Mouse (Mus musculus): ENCODE results near the gene Trnt1.
A peak's percentile ranks its signal among the peaks of the same experiment; 100 is the strongest.

Trnt1 gene

DNA sequence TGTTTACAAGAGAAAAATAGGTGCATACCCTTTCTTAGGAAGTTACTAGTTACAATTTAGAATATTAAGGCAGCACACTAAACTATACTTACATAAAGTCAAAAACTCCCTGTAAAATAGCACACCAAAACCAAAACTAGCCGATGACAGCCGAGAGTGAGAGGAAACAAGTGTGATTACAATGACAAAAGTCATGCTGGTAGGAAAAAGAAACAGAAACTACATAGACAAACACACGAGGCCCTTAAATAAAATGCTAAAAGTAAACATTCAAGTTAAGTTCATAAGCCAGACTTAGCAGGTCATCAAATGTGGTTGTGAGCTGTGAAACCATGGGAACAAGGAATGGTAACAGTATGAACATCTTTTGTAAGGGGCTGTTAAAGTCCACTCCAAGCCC, 18.2 kb downstream of the Trnt1 start:
- DNase-seq (ENCODE audit: low spot score): no peak

DNA sequence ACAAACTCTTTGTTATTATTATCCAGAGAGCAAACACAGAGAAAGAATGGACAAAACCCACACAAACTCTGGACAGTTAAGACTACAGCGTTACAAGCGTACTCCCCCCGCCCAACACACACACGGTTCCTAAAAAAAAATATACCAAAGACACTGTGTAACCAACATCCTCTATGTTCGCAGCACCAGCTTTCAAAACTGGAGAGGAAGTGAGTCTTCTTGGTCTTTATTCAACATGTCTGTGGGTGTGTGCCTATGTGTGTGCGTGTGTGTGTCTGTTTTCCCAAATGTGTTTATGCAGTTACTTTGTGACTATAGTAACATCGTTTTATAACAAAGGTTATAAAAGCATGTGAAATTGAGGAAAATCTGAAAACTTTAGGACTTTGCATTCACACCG, 22.5 kb downstream of the Trnt1 start:
- DNase-seq (ENCODE audit: low spot score): no peak

DNA sequence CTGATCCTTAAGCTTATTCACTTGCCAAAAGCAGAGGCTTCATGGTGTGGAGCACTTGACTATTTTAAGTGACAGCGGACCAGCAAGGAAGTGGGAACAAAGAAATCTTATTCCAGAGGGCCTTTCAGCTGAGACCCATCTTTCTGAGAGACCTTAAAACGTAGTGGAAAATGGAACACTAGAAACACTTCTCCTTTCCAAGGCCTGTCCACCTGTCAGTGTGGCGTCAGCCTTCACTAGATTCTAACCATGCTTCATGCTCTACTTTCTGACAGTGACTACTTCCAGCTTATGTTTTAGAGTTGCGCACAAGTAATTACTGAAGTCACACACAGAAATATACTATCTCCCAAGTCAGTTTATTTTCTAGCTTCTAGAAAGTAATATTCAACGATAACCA, 23.6 kb downstream of the Trnt1 start:
- no peak for DNase-seq (ENCODE audit: low spot score)

DNA sequence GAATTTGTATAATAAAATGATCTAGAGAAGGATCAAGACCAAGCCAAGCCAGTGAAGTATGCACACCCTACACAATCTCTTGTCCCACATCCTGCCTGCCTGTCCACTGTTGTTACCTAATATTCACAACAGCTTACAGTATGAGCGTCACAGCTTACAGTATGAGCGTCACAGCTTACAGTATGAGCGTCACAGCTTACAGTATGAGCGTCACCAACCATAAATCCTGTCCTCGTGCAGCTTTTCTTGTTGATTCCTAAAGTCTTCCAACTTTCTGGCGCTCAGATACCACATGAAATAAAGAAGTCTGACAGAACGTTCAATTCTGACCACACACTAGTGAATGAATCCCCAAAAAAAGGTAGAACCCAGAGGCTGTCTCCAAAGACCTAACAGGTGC, 24.2 kb downstream of the Trnt1 start:
- no peak for DNase-seq (ENCODE audit: low spot score)

DNA sequence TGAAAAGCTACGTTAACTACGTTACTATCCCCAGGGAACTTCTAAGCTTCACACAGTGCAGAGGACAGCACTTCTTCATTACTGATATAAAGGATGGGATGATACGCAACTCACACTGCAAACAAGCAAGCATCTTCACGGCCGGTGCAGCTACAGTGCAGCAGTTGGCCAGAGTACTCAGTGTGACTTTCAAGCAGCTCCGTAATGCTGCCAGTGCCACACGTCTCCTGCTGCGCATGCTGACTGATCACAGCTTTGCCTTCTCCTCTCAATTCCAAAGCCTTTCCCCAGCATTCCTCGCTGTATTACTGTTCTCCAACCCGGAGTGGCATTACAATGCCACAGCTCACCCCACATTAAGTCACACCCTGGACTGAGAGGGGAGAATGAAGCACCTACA, 24.7 kb downstream of the Trnt1 start:
- no peak for DNase-seq (ENCODE audit: low spot score)

DNA sequence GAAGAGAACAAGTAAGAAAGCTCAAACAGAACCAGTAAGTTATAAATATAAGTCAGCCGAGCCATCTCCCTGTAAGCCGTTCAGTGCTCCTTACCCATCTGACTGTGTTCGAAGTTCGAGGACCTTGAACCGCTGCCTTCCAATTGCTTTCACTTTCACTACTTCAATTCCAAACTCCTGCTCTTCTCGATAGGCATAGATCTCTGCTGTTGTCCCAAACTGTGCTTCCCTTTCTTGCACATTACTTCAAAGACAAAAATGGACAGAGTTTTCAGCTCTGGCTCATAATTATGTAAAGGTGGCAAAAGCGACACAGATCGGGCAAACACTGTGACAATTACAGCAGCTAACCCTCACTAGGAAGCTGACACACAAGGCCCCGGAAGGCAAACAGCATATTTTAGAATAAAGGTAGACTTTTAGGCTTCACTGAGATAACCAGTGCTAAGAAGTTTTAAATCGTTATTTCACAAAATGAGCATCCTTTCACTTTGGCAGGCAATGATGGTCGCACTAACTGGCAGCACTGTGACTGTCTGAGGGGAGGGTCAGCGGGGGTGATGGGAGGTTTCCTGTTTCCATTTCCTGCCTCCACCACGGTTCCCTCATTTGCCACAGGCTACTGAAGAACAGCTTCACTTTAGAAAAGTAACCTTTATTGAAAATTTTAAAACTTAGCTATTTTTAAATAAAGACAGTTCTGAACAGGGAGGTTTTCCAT, 25.3 kb downstream of the Trnt1 start:
- DNase-seq (ENCODE audit: low spot score): no peak

DNA sequence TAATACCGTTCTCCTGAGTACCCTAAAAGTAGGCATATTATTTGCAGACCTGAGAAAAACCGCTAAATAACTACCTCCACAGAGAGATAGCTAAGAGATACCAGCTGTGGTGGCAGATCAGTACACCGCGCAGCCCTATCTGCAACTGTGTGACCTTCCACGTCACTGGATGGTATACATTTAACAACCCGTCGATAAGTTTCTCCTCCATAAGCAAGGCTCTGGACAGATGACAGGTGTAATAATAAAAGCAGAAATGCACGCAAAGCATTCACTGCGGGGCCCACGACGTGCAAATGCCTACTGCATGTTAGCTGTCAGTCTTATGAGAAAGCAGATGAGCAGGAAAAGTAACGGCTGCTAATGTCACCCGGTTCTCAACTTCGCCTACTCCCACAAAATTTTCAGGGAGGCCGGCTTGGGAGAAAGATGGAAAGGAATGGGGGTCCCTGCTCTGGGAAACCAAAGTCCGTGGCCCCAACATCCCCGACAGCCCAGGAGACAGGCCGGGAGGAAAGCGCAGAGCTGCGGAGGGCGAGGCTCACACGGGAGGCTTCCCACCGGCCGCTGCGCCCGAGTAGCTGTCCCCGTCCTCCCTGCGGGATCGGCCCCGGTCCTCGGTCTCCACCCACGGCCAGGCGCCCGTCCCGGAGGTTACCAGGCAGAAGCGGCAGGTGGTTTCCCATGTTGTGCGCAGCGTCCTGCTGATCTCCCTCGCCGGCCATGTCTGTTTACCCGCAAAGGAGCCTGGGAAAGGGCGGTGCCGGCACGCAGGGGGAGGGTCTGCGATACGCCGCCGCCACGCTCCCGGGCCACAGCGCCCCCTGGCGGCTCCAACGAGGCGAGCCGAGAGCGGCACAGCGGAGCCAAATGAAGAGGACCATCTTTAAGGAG, 30.7 kb downstream of the Trnt1 start, which contains the start of gene Crbn:
Gene Crbn (minus strand): TSS at position 745 of the 894 bp plus-strand sequence.
- DNase-seq (ENCODE audit: low spot score): peak; percentile 91

DNA sequence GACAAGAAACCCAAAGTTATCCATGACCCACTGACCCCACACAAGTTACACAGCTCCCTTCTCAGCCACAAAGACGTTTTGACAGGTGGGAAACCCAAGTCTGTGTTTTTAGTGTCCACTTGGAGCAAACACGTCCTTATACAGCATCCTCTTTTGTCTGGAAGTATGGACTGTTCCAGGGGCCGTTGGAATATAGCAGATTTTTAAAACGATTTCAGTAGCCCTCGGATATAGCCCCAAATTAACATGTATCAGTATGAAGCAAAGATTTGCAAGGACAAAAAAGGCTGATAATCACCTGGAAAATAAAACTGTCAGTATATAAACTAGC, 31.3 kb downstream of the Trnt1 start:
- DNase-seq (ENCODE audit: low spot score): no peak

DNA sequence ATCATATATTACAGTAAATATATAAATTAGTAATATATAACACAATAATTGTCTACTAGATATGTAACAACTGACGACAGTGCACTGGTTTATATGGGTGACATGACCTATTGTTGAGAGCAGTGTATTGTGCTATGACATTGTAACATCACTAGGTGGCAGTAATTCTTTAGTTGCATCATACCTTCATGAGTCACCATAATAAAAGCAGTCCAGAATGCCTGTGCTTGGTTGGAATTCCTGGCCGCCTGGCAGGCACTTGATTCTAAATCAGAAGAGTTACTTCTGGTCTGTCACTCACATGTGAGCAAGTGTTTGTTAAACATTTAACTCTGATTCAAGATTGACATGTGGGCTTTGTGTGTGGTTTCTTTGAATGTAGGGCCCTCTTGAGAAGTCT, 36.0 kb downstream of the Trnt1 start:
- DNase-seq (ENCODE audit: low spot score): no peak

DNA sequence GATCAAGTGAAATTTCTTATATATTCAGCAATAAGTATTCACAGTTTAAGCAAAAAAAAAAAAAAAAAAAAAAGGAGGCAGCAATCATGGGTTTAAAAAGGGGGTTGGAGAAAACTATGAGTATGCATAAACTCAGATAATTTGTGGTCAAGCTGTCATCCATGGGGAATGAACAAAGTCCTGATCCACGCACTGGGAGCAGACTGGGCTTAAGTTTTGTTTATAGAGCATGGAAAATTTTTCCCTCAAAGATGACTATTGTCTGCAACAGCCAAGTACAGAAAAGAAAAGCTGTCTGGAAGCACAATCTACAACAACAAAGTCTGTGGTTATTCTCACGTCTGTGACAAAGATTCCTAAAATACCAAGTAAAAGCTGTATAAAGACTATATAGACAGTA, 40.2 kb downstream of the Trnt1 start:
- no peak for DNase-seq (ENCODE audit: low spot score)

DNA sequence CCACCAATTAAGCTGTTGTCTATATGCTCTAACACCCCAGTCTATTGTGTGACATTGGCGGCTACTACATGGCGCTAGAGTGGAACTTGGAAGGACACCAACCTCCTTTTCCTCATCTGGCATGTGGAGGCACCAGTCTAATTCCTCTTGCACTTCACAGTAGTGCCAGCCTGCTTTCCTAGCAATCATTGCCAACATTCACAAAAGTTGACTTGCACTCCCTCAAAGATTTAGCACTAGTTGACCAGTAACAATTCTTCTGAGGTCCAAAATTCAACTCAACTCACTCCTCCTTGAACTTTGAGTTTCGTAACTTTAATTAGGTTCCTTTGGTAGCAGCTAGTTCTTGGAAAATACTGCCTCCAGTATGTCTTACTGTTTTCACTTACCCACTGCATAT, 41.8 kb downstream of the Trnt1 start:
- no peak for DNase-seq (ENCODE audit: low spot score)

DNA sequence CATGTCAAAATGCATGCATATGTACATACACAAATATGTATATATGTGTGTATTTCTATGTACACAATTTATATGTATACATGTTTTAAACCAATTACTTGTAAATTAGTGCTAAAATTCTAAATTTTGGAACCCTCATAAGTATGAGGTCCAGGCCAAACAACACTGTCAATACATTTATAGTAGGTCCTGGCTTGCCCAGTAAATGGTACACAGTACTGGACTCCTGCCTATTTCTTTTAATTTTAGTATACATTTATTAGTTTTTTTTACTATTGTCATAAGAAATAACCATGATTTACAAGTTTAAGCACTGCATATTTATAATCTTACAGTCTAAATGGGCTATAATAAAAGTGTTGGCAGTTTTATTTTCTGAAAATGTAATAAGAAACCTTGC, 50.3 kb downstream of the Trnt1 start:
- no peak for DNase-seq (ENCODE audit: low spot score)

DNA sequence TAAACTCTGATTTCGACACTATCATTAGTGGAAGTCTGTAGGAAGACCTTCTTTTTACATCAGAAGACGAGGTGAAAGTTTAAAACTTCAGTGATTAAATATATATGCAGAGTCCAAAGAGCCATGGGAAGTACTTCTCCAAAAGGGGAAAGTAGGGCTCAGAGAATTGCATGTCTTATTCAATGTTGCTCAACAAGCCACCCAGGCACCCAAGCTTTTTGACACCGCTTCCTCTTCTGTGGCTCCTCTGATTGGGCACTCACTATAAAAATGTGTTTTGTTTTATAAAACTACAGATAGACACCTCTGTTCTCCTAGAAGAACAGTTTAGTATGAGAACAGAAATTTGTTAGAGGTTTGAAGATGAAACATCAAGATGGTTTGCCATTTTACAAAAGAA, 51.0 kb downstream of the Trnt1 start:
- no peak for DNase-seq (ENCODE audit: low spot score)

DNA sequence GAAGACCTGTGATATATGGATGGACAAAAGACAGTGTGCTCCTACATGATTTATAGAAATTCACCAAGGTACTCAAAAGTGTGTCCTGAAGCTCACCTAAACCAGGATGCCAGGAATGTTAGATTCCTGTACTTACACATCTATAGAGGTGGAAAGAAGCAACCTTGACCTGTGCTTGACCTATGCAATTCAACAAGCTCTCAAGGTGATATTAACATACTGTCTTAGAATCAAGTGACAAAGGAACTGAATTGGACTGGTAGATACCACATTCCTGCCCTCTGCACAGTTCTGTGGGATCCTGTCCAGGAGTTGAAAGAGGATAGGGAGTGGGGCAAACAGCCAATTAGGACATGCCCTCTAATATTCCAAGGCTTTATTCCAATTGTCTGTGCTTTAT, 51.6 kb downstream of the Trnt1 start:
- no peak for DNase-seq (ENCODE audit: low spot score)

DNA sequence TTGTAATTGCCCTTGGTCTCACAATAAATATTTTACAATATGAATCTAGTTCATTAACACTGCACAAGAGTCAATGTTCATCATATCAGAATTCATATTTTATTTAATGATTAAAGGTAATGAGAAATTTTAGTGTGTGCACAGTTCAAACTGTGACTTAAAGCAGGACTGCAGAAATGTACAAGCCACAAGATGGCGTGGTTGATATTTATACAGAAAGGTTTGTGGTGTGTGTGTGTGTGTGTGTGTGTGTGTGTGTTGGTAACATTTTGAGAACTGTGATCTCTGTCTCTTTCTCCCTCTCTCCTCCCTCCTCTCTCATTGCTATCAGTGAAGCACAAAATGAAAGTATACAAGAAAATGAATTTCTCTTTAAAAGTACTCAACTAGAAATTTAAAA, 53.4 kb downstream of the Trnt1 start:
- peak; percentile 23 for DNase-seq (ENCODE audit: low spot score)
